Mouse (Mus musculus) small intestine, adult 2 months (tissue): ENCODE measurements around the gene Olfr1317. TPM values are rescaled to one million over a fixed set of nuclear protein-coding genes. Genes with fewer than 3 reads are reported as not detected.

Experiments
- H3K27ac ChIP-seq: fragments of 200-500 bp; 2 replicates; pipeline ENCODE4 v1.5.1; 2012; ENCODE audit warnings: low read depth, low read length, control low read depth, inconsistent platforms; ENCODE audit not compliant: insufficient read depth
- H3K27me3 ChIP-seq: fragments of 200-500 bp; 2 replicates; pipeline ENCODE4 v1.6.1; 2012; ENCODE audit warnings: mild to moderate bottlenecking, moderate library complexity, low read length, inconsistent platforms; ENCODE audit not compliant: control insufficient read depth, insufficient read depth
- H3K36me3 ChIP-seq: fragments of 200-500 bp; 2 replicates; pipeline ENCODE4 v1.6.1; 2012; ENCODE audit warnings: mild to moderate bottlenecking, low read length, control low read depth, inconsistent platforms; ENCODE audit not compliant: control insufficient read depth, insufficient read depth
- H3K4me1 ChIP-seq: fragments of 200-500 bp; 2 replicates; pipeline ENCODE4 v1.6.1; 2012; ENCODE audit warnings: low read length, inconsistent platforms, mixed read lengths; ENCODE audit not compliant: control insufficient read depth, insufficient read depth, insufficient read length
- H3K4me3 ChIP-seq: fragments of 200-500 bp; 2 replicates; pipeline ENCODE4 v1.5.1; 2012; ENCODE audit warnings: low read depth, mild to moderate bottlenecking, control low read depth, inconsistent platforms, low read length, moderate library complexity
- CTCF ChIP-seq: fragments of 200-500 bp; IDR thresholded peaks from 2 replicates; pipeline ENCODE4 v1.5.1; 2012; ENCODE audit warnings: low read depth, mild to moderate bottlenecking, control low read depth, inconsistent platforms, low read length, moderate library complexity, mixed read lengths; ENCODE audit not compliant: insufficient replicate concordance, insufficient read length; ENCODE audit errors: extremely low read depth
- POLR2A ChIP-seq: fragments of 200-500 bp; IDR thresholded peaks from 2 replicates; pipeline ENCODE4 v1.6.1; 2012; ENCODE audit warnings: low read depth, mild to moderate bottlenecking, control low read depth, inconsistent platforms, low read length, moderate library complexity
- WGBS: fragments of 180-500 bp; shearing (Covaris S2); methylation state at CpG from one replicate; pipeline ENCODE4 v1.1.7; 2018; 5-methylcytosine and 5-hydroxymethylcytosine counted together
- polyA plus RNA-seq: library from polyadenylated mRNA; depleted of rRNA; stranded (reverse); fragments of >200 nt; gene quantifications from 2 replicates; pipeline ENCODE4 v1.2.3, GENCODE M21; 2012; rRNA removed

Olfr1317 gene
- not detected in 2 replicates for polyA plus RNA-seq

DNA sequence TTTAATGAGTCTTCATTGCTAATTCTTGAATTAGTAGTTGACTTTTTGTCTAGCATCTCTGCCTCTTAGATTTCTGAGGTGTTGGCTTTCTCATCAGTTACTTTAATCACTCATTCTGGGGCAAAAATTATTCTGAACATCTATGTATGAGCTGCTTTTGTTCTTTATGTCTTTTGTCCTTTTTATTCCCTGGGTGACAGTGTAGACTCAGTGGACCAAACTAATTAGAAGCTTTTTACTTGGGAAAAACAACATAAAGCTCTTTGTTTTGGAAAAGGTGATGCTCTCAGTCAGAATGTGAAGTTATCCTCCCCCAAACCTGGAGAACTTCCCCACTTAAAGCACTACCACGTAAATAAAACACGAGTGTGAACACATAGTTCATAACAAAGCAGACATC lies at the start of gene Olfr1317:
Gene Olfr1317, plus strand, starts transcription at position 301 of the 400 bp plus-strand sequence.
- no peak within 1 kb of the TSS for H3K27ac ChIP-seq
- no peak within 1 kb of the TSS for H3K4me3 ChIP-seq
- 75% methylated on average over 2 of the region's 2 CpGs for WGBS
- H3K27me3 ChIP-seq: no peaks in the 10 kb centered on the region
- H3K4me1 ChIP-seq: no peaks in the 10 kb centered on the region
- no peaks in the 10 kb centered on the region for H3K36me3 ChIP-seq
- TF ChIP-seq POLR2A (no peak), CTCF (no peak)

GRCm38 (mm10) chr2:112096681-112097080 lies 43.4 kb upstream of the Olfr1317 start, which contains the start of gene Olfr1314:
Olfr1314 (minus strand) TSS chr2:112096781.
- TF ChIP-seq CTCF: no peak
- TF ChIP-seq POLR2A: no peak
- no peak within 1 kb of the TSS for H3K27ac ChIP-seq
- no peak within 1 kb of the TSS for H3K4me3 ChIP-seq
- H3K36me3 ChIP-seq: no peaks in the 10 kb centered on the region
- no peaks in the 10 kb centered on the region for H3K27me3 ChIP-seq
- no peaks in the 10 kb centered on the region for H3K4me1 ChIP-seq

GRCm38 (mm10) chr2:112115340-112115739 lies 24.8 kb upstream of the Olfr1317 start, which contains the start of gene Olfr1315-ps1:
Olfr1315-ps1 (minus strand) TSS chr2:112115440.
- no peak for TF ChIP-seq POLR2A
- no peak for TF ChIP-seq CTCF
- Histone ChIP-seq H3K36me3 (no peaks in the 10 kb centered on the region), H3K4me1 (no peaks in the 10 kb centered on the region), H3K27ac (no peak within 1 kb of the TSS), H3K4me3 (no peak within 1 kb of the TSS), H3K27me3 (no peaks in the 10 kb centered on the region)
- WGBS: 70% methylated on average over 1 of the region's 1 CpGs

DNA sequence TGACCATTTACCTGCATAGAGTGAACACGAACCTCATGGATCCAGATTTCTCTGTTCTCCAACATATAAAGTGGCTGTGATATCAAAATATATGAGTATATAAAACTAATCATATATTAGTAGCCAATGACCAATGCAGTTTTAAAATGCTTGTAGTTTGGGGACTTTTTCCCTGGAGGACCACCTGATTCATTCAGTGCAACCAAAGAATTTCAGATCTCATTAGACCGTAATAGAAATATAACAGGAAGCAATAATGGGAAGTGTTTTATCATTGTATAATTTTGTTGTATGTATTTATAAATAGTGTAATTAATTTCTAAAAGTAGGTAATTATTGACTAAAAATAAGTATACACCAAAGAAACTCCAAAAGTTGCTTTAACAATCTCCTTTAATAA lies 5.3 kb upstream of the Olfr1317 start, which contains the start of gene Olfr1316:
Gene Olfr1316, minus strand, starts transcription at position 101 of the 400 bp plus-strand sequence.
- Histone ChIP-seq H3K4me3 (no peak within 1 kb of the TSS), H3K27me3 (no peaks in the 10 kb centered on the region), H3K4me1 (no peaks in the 10 kb centered on the region), H3K27ac (no peak within 1 kb of the TSS), H3K36me3 (no peaks in the 10 kb centered on the region)
- no peak for TF ChIP-seq POLR2A
- no peak for TF ChIP-seq CTCF
- WGBS: 72% methylated on average over 2 of the region's 2 CpGs

DNA sequence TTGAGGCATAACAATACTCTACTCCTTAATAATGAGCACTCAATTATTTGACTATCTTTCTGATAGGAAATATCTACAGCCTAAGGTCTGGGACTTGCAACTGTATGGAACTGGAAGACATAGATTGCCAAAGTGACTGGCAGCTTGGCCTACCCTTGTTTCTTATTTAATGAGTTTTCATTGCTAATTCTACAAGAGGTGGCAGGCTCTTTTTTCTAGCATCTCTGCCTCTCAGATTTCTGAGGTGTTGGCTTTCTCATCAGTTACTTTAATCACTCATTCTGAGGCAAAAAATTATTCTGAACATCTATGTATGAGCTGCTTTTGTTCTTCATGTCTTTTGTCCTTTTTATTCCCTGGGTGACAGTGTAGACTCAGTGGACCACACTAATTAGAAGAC lies 13.8 kb downstream of the Olfr1317 start, which contains the start of gene Olfr1318:
Gene Olfr1318, plus strand, starts transcription at position 301 of the 400 bp plus-strand sequence.
- TF ChIP-seq CTCF (no peak), POLR2A (no peak)
- no peak within 1 kb of the TSS for H3K4me3 ChIP-seq
- no peaks in the 10 kb centered on the region for H3K36me3 ChIP-seq
- H3K4me1 ChIP-seq: no peaks in the 10 kb centered on the region
- H3K27ac ChIP-seq: no peak within 1 kb of the TSS
- no peaks in the 10 kb centered on the region for H3K27me3 ChIP-seq

Other genes with a start within 250 kb of the Olfr1317 start
- gene Olfr1306, start 224.1 kb upstream of the Olfr1317 start, polyA plus RNA-seq: not detected in 2 replicates
- not detected in 2 replicates for gene Olfr1307, start 190.9 kb upstream of the Olfr1317 start, polyA plus RNA-seq
- gene Olfr1308, start 175.4 kb upstream of the Olfr1317 start, polyA plus RNA-seq: not detected in 2 replicates
- gene Olfr1309, start 150.0 kb upstream of the Olfr1317 start, polyA plus RNA-seq: not detected in 2 replicates
- gene Olfr1310, start 127.6 kb upstream of the Olfr1317 start, polyA plus RNA-seq: not detected in 2 replicates
- not detected in 2 replicates for gene Olfr1311, start 115.9 kb upstream of the Olfr1317 start, polyA plus RNA-seq
- not detected in 2 replicates for gene Olfr1312, start 90.1 kb upstream of the Olfr1317 start, polyA plus RNA-seq
- gene Olfr1313, start 62.5 kb upstream of the Olfr1317 start, polyA plus RNA-seq: not detected in 2 replicates
- not detected in 2 replicates for gene Olfr1314, start 43.5 kb upstream of the Olfr1317 start, polyA plus RNA-seq
- not detected in 2 replicates for gene Olfr1315-ps1, start 24.9 kb upstream of the Olfr1317 start, polyA plus RNA-seq
- gene Olfr1316, start 5.4 kb upstream of the Olfr1317 start, polyA plus RNA-seq: not detected in 2 replicates
- not detected in 2 replicates for gene Olfr1318, start 13.9 kb downstream of the Olfr1317 start, polyA plus RNA-seq
- 28.5 and 38.7 TPM in 2 replicates for gene Lpcat4, start 99.1 kb downstream of the Olfr1317 start, polyA plus RNA-seq
- gene Nutm1, start 119.0 kb downstream of the Olfr1317 start, polyA plus RNA-seq: not detected in 2 replicates
- gene Nop10, start 121.6 kb downstream of the Olfr1317 start, polyA plus RNA-seq: 19.4 and 20.3 TPM in 2 replicates
- gene Slc12a6, start 125.5 kb downstream of the Olfr1317 start, polyA plus RNA-seq: 7.6 and 17.6 TPM in 2 replicates
- not detected in 2 replicates for gene Gm21985, start 126.0 kb downstream of the Olfr1317 start, polyA plus RNA-seq
- 47.2 and 61.4 TPM in 2 replicates for gene Emc4, start 227.7 kb downstream of the Olfr1317 start, polyA plus RNA-seq
- 0.06 and 0.27 TPM in 2 replicates for gene Katnbl1, start 238.9 kb downstream of the Olfr1317 start, polyA plus RNA-seq